ENCODE assay signal across 8 mouse cellular contexts in genomic region chr19:46761247-46761946, GRCm38 (mm10). TPM values are rescaled to one million over a fixed set of nuclear protein-coding genes. Genes with fewer than 3 reads are reported as not detected.
DNase-seq lines count a peak whose midpoint lies in the region; ATAC-seq lines count a peak whose summit lies in the region.

Gene Cnnm2 (plus strand): TSS chr19:46761596.

- H3K4me2 ChIP-seq in hindbrain, embryonic 14.5 days (replicated peaks), result peak within 1 kb of the TSS; percentile 99

- H3K4me3 ChIP-seq in hindbrain, embryonic 14.5 days (replicated peaks; ENCODE audit: low read length), result peak within 1 kb of the TSS; percentile 84

- H3K36me3 ChIP-seq in hindbrain, embryonic 14.5 days (replicated peaks; ENCODE audit: control insufficient read depth, insufficient read depth), result no peaks in the 10 kb centered on the region

- H3K9me3 ChIP-seq in hindbrain, embryonic 14.5 days (ENCODE audit: control insufficient read depth, low read length), result no peaks in the 10 kb centered on the region

- peak; percentile 100 for DNase-seq in R1 (ENCODE audit: low read depth, low spot score)
- peak; percentile 100 for DNase-seq in cerebellum, postnatal 25 days
- peak; percentile 97 to 99 for DNase-seq in frontal cortex, postnatal 25 days (ENCODE audit: low spot score in 2 of 2)
- DNase-seq in hindbrain, embryonic 14.5 days (ENCODE audit: low spot score), result peak; percentile 98
- peak; percentile 100 for DNase-seq in layer of hippocampus, postnatal 36 days
- peak; percentile 100 for DNase-seq in lung, postnatal 36 days
- DNase-seq in retina, postnatal 1 day, result peak; percentile 100
- peak; percentile 99 to 100 for DNase-seq in urinary bladder, adult 18-20 months (ENCODE audit: low spot score in 2 of 2)

- under 1% methylated on average over 57 of the region's 59 CpGs for WGBS in hindbrain, embryonic 14.5 days

- peak within 1 kb of the TSS; percentile 79 for H3K9ac ChIP-seq in hindbrain, embryonic 14.5 days

- ATAC-seq in hindbrain, embryonic 14.5 days (ENCODE audit: low FRiP score), result peak; percentile 97

- peaks cover 7% of the 10 kb centered on the region; the same call in 1 of the 2 replicates for H3K27me3 ChIP-seq in hindbrain, embryonic 14.5 days (ENCODE audit: control insufficient read depth, insufficient read depth, low read length)

- H3K4me1 ChIP-seq in hindbrain, embryonic 14.5 days (replicated peaks; ENCODE audit: control insufficient read depth, insufficient read depth, low read length), result peaks cover 38% of the 10 kb centered on the region

- H3K27ac ChIP-seq in hindbrain, embryonic 14.5 days, result peak within 1 kb of the TSS; percentile 93

RNA-seq across cellular contexts. Expression of gene Cnnm2, which starts in this region (rescaled TPM):
- 9.3 and 10.8 TPM in 2 replicates for polyA plus RNA-seq in hindbrain, embryonic 14.5 days (2014; fragmentation: Nextera tagmentation; extraction: Ambion mirVana)
- total RNA-seq in layer of hippocampus, postnatal 36 days (2021), result 10 to 100 TPM; 36.6 to 39.8 TPM

Comparison
In these comparisons a context has a peak if more than half of its experiments do, and no peak if none do; other contexts are left out.
1. Peak in every context shown above with its lines: DNase-seq, ATAC-seq, H3K4me3 ChIP-seq and H3K27ac ChIP-seq.